Mouse (Mus musculus) heart, adult 11 months (tissue): ENCODE results near the gene Skiv2l.
"Not testable (repeated sequence)": the region's sequence is repeated elsewhere in the genome, so short reads cannot be mapped to it uniquely, and the experiment has no call there.

Experiments
- DNase-seq: peaks from one replicate; pipeline ENCODE4 v3.0.0; 2022

Gene Skiv2l

DNA sequence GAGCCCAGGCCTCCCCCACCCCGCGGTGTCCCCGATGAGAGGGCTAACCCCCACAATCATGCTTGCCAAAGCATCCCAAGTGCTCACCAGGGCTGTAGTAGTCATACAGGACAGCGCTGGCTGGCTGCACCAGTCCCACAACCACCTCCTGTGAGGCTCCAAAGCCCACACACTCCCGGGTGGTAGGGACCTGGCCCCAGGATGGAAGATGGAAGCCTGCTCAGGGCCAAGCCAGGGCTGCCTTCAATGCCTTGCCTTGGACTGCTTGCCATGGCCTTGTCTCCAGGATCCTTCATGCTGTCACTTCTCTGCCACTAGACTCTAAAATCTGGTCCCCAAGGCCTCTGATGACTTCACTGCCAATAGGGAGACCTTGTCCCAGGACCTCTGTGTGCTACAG lies 39.6 kb downstream of the Skiv2l start:
- DNase-seq, result not testable (repeated sequence)

DNA sequence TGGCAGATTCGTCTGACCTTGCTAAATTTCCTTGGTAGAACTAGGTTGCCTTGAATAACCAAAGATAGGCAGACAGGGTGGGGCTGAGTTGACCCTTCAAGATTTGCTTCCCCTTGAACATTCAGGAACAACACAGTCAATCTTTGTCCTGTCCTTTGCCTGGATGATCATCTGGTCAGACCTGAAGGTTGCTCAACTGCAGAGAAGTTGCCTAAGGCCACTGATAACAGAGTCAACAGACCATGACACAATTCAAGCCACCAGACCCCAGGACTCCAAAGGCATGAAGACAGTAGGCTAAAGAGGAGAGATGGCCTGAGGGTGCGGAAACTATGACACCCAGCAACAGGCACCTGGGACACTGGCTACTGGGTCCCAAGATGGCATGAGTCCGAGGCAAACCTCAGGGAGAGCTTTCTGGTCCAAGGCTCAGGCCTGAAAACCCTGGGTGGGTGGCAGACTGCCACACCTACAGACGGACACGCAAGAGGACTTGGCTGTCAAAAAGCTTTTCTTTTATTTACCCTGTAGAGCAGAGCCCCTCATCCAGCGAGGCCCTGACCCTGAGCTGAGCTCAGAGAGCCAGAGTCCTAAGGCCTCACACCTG lies 41.3 kb downstream of the Skiv2l start:
- peak; percentile 72 for DNase-seq

DNA sequence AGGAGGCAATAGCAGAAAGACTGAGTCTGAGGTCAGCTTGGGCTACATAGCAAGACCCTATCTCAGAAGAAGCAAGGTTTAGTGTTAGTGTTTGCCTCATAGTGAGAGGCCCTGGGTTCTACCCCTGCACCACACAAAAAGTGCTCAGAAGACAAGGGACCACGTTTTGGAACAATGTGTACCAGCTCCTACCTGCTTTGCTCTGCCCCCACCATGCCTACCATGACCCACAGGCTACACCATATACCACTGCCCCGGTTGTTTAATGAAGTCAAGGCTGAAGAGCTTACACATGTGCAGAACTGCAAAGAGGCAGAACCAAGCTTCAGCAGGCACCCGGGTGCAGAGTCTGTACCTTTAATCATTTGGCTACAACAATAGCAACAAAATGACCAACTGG lies 42.8 kb downstream of the Skiv2l start:
- peak; percentile 51 for DNase-seq

DNA sequence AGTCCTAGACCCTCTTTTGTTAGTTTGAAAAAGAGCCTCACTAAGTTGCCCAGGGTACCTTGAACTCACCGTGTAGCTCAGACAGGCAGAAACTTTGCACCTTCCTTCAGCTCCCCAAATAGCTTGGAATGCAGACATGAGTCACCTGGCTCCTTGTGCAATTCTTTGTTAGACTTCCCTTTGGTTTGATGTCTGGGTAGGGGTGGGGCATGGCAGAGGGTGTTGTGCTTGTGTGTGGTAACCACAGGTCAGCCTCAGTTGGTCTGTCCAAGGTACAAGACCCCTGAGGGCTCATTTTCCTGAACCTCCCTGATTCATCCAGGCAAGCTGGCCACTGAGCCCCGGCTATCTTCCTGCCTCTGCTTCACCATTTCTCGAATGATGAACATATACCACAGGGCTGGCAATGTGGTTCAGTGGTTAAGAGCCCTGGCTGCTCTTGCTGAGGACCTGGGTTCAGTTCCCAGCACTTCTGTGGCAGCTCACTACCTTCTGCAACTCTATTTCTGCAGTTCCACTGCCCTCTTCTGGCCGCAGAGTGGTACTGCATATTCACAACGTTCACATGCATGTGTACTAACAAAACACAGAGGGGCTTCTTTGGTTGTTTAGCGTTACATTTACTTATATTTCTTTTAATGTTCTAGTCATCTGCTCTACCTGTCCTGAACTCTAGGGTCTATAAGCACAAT lies 45.0 kb downstream of the Skiv2l start:
- peak; percentile 83 for DNase-seq

DNA sequence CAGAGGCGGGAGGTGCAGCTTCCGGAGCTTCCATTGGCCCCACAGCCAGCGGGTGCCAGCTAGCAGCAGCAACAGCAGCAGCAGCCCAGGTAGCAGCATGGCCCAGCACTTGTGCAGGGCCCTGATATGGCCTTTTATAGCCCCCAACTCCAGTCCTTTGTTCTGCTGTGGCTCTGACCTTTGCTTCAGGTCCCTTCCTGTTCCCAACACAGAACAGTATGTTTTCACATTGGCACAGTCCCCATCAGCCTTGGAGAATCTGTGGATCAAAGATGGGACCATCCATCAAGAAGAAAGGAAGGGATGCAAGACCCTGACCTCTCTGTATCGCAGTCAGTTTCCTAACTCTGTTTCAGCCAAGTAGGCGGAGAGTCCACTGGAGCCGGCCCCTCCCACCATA lies 45.7 kb downstream of the Skiv2l start, which contains the start of gene Cyp21a1:
TSS of gene Cyp21a1 (minus strand) at position 261 of the 400 bp plus-strand sequence.
- peak; percentile 74 for DNase-seq

DNA sequence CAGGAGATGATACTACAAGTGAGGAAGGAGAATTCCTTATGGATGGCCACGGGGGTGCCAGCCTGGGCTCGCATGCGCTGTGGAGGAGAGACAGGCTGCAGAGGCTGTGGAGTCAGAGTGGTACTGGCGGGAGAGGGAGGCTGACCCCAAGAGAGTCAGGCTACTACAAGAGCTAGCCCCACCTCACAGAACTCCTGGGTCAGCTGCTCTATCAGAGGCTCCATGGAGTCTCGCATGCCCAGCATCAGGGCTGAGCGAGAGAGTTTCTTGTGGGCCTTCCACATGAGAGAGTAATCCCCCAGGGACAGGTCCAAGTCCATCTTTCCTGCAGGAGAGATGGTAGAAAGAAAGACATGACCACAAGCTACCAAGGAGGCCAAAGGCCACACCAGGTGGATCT lies 46.6 kb downstream of the Skiv2l start:
- DNase-seq, result not testable (repeated sequence)

DNA sequence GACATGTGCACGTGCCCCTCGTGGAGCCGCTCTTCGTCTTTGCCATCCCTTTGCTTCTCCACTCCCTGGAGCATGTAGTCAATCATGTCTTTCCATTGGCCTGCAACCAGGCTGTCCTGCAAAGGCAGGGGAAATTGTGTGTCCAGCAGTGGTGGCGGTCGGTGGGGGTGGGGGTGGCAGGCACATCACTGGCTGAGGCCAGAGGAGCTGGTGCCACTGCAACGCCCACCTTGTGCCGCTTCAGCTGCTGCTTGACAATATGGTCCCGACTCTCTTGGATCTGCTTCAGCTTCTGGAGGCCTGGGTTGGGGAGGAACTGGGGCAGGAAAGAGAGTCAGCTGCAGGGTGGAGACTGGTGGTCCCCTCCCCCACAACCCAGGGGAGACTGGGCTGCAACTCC lies 47.3 kb downstream of the Skiv2l start:
- not testable (repeated sequence) for DNase-seq

DNA sequence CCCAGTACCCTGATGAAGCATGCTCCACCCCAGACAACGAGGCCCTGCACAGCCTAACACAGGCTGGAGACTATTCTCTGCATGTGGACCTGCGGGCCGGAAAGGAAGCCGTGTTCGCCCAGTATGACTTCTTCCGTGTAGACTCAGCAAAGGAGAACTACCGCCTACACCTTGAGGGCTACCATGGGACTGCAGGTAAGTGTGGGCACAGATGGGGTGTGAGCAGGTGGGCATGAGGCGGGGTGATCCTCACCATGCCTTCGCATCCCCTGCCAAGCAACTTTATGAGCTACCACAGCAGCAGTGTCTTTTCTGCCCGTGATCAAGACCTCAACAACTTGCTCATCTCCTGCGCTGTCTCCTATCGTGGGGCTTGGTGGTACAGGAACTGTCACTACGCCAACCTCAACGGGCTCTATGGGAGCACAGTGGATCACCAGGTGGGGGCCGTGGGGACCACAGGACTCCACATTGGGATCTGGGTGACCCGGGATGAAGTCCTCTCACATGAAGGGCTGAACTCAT lies 49.2 kb downstream of the Skiv2l start:
- DNase-seq, result peak; percentile 85

DNA sequence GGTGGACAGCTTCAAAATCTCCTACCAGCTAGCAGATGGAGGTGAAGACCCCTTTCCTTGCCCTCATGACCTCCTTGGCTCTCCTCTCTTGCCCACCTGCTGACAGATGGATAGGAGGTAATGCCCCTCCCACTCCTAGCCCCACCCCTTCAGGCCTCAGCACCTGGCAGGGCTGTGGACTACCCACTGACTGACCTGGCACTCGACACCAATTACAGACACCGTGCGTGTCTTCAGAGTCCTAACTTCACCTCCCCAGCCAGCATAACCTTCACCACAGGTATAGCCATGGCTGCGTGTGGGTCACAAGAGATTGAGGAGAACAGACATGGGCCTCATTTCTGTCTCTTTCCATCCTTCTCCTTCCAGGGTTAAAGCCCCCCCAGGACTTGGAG lies 50.5 kb downstream of the Skiv2l start:
- DNase-seq, result peak; percentile 77

DNA sequence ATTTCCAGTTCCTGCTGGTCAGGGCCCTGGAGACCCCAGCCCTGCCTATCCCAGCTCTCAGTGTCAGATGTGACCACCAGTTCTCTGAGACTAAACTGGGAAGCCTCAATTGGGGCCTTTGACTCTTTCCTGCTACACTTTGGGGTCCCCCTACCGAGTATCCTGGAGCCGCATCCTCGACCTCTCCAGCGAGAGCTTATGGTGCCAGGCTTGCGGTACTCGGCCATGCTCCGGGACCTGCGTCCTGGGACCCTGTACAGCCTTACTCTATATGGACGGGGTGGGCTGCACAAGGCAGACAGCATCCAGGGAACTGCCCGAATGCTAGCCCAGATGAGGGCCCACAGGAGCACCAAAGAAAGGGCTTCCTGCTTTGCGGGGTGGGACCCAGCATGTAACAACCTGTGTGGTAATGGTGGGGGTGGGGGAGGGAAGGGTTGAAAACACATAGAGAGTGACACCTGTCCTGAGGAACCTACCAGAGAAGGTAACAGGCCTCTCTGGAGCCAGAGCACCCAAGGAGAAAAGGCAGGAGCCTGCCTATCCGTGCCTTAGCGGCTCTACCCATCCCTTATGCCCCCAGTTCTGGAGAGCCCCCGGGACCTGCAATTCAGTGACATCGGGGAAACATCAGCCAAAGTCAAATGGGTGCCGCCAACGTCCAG lies 51.0 kb downstream of the Skiv2l start:
- DNase-seq, result peak; percentile 74

DNA sequence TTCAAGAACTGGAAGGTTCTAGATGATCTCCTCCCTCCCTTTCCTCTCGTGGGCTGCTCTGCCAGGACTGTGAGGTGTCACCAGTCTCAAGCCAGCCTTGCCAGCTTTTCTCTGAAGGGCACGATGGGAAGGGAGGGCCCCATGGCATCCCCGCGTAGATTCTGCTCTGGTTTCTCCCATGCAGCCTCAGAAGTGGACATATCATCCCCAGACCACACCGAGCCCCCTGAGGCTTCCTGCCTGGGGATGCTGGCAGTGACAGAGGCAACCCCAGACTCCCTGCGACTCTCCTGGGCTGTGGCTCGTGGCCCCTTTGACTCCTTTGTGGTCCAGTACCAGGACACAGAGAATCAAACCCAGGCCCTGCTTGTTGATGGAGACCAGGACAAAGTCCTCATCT lies 51.9 kb downstream of the Skiv2l start:
- peak; percentile 73 for DNase-seq

DNA sequence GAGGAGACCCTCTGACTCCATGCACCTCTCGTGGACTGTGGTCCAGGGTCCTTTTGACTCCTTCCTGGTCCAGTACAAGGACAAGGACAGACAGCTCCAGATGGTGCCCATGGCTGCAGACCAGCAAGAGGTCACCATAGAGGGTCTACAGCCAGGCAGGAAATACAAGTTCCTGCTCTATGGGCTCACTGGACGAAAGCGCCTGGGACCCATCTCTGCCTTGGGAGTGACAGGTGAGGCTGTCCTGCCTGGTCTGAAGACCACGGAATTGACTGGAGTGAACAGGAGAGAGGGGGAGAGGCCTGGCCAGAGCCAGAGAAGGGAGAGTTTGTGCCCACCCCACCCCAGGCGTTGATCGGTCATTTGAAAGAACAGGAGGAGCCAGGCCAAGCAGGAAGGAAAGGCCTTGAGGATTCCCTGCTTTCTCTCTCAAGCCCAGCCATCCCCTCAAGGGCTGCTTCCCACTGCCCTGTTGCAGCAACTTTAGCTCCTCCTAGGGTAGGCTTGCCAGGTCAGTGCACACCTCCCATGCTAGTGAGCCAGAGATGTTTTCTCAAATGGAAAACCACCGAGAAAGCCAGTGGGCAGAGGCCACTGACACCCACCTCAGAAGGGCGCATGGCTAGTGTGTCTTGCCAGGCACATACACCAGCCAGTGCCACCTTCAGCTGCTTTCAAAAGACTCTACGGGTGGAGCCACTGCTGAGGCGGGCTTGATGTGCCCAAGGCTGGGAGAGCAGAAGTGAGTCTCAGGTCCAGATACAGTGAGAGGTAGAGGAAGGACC lies 52.6 kb downstream of the Skiv2l start:
- peak; percentile 65 for DNase-seq

DNA sequence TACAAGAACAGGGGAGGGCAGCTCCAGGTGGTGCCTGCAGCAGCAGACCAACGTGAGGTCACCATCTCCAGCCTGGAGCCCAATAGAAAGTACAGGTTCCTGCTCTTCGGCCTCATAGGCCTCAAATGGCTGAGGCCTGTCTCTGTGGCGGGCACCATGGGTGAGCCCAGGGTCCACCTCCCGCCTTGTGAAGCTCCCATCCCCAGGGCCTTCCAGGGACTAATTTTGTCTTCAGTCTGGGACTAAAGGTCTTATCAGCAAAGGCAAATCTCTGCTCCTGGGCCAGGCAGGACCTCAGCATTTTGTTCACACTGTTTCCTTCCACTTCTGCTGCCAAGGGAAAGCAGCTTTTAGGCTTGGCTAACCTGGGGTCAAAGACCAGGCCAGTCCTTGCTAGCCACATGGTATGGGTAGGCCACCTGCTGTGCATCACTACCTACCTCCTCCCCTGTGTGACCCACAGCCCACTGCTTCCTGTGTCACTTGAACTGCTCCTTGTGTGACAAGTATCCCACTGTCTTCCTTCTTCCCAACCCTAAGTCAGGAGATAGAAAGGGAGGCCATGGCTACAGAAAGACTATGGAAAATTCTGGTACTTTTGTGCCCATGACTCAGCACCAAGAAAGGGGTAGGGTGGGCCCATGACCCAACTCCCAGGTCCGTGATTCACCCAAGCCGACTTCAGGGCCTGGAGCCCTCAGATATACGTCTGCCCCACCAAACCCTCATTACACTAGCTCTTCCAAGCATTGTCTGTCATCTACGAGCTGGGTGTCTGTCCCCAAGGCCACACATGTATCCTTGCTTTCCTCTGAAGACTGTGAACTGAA lies 53.5 kb downstream of the Skiv2l start:
- DNase-seq, result peak; percentile 75

DNA sequence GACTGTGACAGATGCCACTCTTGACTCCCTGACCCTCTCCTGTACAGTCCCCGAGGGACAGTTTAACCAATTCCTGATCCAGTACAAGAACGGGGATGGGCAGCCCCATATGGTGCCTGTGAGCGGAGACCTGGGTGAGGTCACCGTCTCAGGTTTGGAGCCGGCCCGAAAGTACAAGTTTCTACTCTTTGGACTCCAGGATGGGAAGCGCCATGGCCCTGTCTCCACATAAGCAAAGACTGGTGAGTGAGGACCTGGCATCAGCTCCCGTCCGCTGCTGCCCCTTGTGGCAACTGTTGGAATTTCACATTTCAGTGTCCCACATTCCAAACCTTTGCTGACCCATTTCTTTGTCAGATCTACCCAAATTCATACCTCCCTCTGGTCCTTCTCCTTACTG lies 54.4 kb downstream of the Skiv2l start:
- peak; percentile 90 for DNase-seq

DNA sequence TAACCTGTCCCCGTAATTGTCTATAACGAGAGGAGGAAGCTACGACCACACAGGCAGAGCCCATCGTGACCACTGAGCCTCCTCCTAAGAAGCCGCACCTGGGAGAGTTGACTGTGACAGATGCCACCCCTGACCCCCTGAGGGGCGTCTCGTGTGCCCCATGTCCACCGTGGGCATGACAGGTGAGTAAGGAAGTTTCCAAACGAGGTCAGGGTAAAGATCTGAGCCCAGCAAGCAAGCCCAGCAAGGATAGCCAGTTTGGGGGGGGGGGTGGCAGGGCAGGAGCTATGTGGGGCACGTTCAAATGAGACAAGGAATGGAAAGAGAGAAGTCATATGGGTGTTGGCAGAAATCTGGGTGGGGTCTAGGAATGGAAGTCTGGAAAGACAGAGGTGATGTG lies 55.0 kb downstream of the Skiv2l start:
- peak; percentile 75 for DNase-seq
